Mouse (Mus musculus) CH12F3 (cell line): ENCODE measurements around the gene Top2b.

Experiments used
- in situ Hi-C: fragments of 300-500 bp; cut with MboI; formaldehyde crosslinking; loops from 2 replicates; pipeline ENCODE4 v1.14.3; 2020; ENCODE audit warnings: low sequenced_read_pairs

The Top2b gene

GRCm38 (mm10) chr14:16364878-16365337 lies at the start of gene Top2b:
Top2b (plus strand) TSS chr14:16365179.
- in situ Hi-C loops: no loop called here

DNA sequence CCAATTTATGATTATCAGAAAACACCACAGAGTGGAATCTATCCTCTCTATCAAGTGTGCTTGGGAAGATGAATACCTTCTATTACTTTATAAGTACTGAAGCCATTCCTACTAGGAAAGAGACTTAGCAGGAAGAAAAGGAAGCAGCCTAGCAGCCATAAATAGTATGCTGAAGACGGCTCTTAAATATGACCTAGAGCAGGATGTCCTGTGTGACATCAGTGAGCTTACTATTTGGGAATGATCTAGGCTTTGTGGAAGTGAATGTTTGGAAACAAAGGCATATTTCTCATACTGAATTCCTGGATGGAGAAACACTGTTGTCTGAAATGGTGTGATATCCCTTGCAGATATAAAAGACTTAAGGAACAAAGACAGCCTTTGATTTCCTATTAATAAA lies 48.3 kb upstream of the Top2b start:
- in situ Hi-C loops: no loop called here

DNA sequence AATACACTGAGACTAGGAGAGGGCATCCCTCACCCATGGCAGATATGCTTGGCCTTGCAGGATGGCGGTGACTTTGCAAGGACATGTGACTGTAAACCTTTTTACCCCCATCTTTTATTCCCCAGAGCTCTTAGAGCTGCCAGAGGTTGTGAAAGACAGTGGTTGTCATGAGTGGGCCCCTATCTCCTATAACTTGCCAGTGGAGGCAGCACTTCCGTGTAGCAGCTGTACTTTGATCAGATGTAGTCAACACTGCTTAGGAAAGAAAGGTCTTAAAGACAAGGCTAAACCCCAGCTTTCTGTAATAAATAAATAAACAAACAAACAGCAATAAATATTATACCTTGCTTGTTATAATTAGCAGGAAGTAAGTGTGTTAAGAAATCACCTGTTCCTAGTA lies 45.2 kb upstream of the Top2b start:
- in situ Hi-C loops: no loop called here

GRCm38 (mm10) chr14:16324394-16324793 lies 40.6 kb upstream of the Top2b start:
- in situ Hi-C loops: no loop called here

DNA sequence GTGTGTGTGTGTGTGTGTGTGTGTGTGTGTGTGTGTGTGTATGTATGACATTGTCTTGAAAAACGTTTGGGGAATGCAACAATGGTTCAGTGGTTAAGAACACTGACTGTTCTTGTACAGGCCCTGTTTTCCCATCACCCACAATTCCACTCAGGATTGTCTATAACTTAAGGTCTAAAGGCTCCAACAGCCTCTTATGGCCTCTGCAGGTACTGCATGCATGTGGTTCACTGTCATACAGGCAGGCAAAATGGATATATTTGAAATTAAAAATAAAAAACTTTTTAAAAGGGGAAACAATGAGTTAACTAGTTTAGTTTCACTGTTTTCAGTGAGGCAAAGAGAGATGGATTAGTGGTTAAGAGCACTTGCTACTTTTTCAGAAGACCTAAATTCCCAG lies 39.8 kb upstream of the Top2b start:
- in situ Hi-C loops: no loop called here

DNA sequence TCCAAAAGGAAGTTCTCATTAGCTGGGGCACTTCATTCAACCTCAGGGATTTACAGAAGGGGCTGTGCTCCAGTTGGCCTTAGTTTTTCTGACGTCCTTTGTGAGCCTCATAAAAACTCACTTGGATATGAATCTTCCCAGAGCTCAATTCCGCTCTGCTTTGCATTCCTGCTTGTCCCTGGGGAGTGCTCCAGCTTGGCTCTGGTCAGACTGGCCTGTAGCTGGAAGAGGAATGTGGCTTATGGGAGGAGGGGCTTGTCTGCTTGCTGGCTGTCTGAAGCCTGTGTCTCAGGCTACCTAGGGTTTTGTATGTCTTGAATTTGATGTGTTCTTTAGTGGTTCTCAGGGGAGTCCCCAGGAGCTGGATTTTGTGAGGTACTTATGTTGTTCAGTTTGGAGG lies 36.4 kb upstream of the Top2b start:
- in situ Hi-C loops: no loop called here

GRCm38 (mm10) chr14:16328959-16329480 lies 36.0 kb upstream of the Top2b start:
- in situ Hi-C loops: no loop called here

- in situ Hi-C loops: no loop called here
Measured at GRCm38 (mm10) chr14:16329756-16330155, 35.2 kb upstream of the Top2b start.

GRCm38 (mm10) chr14:16334260-16334659 lies 30.7 kb upstream of the Top2b start:
- in situ Hi-C loops: no loop called here

- in situ Hi-C loops: no loop called here
Measured at GRCm38 (mm10) chr14:16335835-16336417, 29.1 kb upstream of the Top2b start.

- in situ Hi-C loops: no loop called here
Measured at GRCm38 (mm10) chr14:16347505-16347904, 17.5 kb upstream of the Top2b start.

DNA sequence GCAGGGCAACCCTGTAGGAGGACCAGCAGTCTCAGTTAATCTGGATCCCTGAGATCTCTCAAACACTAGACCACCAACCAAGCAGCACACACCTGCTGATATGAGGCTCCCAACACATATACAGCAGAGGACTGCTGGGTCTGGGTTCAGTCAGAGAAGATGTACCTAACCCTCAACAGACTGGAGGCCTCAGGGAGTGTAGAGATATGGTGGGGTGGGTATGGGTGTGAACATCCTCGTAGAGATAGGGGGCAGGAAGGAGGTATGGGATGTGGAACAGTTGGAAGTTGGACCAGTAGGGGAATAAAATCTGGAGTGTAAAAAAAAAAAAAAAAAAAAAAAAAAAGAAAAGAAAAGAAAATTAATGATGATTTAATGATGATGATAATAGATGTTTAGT lies 5.3 kb upstream of the Top2b start:
- in situ Hi-C loops: no loop called here

- in situ Hi-C loops: no loop called here
Measured at GRCm38 (mm10) chr14:16364161-16364831, 683 bp upstream of the Top2b start.

DNA sequence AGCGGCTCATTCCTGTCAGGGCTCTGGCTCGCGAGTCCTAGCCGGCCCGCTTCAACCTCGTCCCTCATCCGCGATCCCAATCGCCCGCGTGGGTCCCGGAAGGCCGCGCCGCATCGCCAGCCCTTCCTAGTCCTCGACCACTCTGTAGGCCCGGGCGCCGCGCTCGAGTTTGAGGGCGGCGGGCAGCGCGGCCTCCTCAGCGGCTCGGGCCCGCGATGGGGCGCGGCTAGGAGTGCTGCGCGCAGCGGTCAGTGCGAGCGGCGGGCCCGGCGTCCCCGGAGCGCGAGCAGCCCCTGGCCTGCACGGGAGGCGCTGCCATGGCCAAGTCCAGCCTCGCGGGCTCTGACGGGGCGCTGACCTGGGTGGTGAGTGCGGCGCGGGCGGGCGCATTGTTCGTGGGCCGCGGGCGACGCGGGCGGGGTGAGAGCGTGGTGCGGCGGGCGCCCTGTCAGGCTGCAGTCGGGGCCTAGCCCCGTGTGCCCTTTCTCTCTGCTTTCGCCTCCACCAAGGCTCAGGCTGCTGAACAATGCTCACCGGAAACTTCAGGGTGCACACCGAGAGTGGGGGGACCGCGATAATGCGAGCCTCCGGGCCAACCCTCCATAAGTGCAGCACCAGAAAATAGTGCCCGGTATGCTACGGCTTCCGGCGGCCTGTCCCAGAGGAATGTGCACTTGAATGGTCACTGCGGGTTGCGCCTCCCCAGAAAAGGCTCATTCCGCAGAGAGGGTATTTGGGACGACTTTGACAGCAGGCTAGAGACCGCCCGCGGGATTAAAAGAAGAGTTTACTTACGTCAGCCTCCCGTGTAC lies 589 bp downstream of the Top2b start:
- in situ Hi-C loops: no loop called here

DNA sequence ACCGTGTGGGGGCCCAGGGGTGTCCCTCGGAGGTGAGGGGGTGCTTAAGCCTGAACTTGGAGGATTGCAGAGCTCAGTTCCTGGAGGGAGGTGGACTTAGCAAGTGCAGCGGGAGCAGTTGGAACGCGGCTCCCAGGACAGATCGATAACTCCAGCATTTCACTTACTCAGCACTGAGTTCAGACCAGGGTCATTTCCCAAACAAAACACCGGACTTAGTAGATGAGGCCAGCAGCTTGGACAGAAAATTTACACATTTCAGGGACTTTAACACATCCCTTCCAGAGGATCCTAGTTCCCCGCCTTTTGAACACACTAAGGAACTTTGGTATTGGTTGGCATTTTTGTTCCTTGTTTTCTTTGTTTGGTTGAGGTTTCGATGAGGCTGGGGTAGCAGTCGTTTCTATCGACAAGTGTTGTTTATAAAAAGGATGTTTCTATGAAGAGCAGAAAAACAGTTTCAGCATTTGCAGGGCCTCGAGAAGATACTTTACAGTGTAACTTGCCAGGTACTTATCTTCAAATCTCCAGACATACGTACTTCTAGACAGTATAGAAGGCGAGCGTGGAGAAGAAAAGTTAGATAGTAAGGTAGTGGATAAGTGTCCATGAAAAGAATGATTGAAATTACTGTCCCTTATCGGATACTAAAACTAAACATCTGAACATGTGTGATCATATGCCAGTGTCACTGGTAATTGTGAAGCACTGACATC lies 1.4 kb downstream of the Top2b start:
- in situ Hi-C loops: no loop called here

- in situ Hi-C loops: no loop called here
Measured at GRCm38 (mm10) chr14:16366986-16367385, 2.0 kb downstream of the Top2b start.

GRCm38 (mm10) chr14:16372761-16373160 lies 7.8 kb downstream of the Top2b start:
- in situ Hi-C loops: loop anchor here (10.0 kb wide), 1 partner anchor 128 kb away; the partner anchor contains the start of genes Ngly1 and Oxsm

- in situ Hi-C loops: loop anchor here (10.0 kb wide), 1 partner anchor 128 kb away; the partner anchor contains the start of genes Ngly1 and Oxsm
Measured at GRCm38 (mm10) chr14:16373190-16373589, 8.2 kb downstream of the Top2b start.

DNA sequence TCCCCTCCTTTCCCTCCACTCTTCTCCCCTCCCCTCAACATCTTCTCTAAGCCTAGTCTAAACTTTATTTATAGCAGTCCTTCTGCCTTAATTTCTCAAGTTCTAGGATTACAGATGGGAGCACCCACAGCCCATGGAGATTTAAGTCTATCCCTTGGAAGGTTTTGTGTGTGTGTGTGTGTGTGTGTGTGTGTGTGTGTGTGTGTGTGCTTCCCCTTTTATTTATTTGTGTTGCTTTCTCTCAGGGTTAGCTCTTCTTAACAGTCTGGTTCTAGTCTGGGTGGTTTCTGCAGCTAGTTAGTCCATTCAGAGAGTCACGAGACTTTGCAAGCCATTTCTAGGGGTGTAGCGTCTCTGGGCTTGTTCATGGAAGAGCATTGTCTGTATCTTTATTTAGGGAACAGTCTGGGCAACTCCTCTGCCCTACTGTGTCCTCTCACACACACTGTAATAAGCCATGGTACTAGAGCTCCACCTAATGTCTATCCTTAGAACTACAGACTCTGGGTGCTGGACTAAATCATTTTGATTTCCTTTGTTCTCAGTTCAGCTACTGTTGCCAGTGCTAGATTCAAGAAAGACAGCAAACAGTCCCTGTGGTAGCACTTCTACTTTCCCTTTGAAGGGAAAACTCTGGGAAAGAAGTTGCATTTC lies 15.1 kb downstream of the Top2b start:
- in situ Hi-C loops: loop anchor here (10.0 kb wide), 1 partner anchor 135 kb away; the partner anchor contains the start of genes Ngly1 and Oxsm

GRCm38 (mm10) chr14:16384783-16385182 lies 19.8 kb downstream of the Top2b start:
- in situ Hi-C loops: no loop called here
